Mouse (Mus musculus): ENCODE data around the gene Gck.

Gck gene

DNA sequence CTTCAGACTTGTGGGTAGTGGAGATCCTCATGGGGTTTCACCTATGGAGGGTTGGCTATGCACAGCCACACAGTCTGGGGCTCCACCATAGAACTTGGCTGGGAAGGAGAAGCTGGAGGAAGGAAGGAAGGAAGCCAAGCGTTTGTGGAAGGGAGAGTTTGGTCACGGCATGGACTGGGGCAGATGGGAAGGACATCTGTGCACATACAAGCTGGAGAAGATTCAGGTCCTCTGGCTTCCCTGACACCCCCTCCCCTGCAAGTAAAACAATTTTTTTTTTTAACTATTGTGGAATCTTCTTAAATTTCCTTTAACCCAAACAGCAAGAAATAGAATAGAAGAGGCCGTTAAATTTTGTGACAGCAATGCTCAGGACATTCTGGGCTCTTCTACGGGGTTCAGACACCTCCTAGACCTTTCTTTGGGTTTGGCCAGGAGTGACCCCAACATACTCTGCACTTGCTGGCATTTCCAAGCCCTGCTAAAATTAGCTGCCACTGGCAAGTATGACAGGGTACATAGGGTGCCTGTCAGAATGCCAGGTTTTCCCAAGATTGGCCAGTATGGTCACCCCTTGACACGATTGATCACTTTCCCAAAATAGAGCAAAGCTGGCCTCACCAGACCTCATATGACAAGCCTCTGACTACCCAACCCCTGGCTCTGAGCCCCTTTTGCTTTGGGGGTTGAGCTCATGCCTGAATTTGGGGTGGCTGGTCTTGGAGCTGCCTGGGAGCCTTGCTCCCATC is 34.3 kb downstream of the Gck start:
- in situ Hi-C loops (cut with MboI; ENCODE audit: unreplicated experiment in 2 of 2), result loop anchor here in 1 of 2 experiments (10.0 to 25.0 kb wide), 3 partner anchors 261 to 978 kb away; partner anchors contain the start of gene Nefh

DNA sequence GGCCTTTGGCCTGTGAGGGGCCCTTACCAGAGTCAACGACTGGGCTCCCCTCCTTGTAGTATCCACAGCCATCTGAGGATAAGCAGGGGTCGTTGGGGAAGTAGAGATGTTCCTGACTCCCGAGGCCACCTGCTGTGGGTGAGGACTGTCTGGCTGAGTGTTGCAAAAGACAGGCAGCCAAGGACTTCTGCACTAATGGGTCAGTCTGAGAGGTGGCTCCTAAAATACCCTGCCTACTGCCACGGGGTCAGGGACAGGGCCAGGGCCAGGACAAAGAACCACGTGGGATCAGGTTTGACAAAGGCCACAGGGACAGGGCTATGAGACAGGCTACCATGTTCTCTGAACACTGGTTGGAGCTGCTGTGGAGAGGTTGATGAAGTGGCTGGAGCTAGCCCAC is 34.9 kb downstream of the Gck start:
- in situ Hi-C loops (cut with MboI; ENCODE audit: unreplicated experiment in 2 of 2), result loop anchor here in 1 of 2 experiments (10.0 to 25.0 kb wide), 3 partner anchors 260 to 978 kb away; partner anchors contain the start of gene Nefh

DNA sequence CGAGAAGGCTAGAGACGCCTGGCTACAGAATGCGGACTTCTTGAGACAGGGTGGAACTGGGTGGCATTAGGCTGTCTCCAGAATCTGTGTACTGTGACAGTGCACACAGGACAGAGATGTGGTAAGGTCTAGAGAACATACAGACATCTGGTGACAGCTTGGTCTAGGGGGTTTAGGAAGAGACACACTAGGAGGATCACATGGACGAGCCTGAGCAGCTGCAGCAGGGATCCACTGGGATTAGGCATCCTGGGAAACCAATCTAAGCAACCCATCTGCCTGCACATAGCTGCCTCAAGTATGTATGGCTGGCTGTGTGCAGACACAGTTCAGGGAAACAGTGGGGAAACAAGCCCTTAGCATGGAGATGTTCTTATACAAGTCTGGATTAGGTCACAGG is 35.9 kb downstream of the Gck start:
- in situ Hi-C loops (cut with MboI; ENCODE audit: unreplicated experiment in 2 of 2), result loop anchor here in 1 of 2 experiments (10.0 to 25.0 kb wide), 3 partner anchors 259 to 977 kb away; partner anchors contain the start of gene Nefh

DNA sequence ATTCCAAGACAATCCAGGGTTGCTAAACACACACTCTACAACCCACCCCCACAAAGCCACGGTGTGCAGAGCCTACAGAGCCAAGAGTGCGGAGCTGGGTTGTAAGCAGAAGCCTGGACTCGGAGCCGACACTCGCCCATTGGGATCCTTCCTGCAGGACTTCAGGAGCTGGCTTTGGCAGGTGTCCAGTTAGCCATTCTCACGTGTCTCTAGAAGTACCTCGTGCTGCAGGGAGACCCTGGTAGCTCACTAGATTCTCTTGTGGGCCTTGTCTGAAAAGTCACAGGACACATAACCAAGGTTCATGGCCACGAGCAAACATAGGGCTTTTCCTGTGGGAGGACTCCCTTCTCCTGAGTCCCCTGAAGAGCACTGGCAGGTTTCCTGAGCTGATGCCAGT is 36.6 kb downstream of the Gck start:
- in situ Hi-C loops (cut with MboI; ENCODE audit: unreplicated experiment in 2 of 2), result loop anchor here in 1 of 2 experiments (10.0 to 25.0 kb wide), 3 partner anchors 258 to 976 kb away; partner anchors contain the start of gene Nefh

DNA sequence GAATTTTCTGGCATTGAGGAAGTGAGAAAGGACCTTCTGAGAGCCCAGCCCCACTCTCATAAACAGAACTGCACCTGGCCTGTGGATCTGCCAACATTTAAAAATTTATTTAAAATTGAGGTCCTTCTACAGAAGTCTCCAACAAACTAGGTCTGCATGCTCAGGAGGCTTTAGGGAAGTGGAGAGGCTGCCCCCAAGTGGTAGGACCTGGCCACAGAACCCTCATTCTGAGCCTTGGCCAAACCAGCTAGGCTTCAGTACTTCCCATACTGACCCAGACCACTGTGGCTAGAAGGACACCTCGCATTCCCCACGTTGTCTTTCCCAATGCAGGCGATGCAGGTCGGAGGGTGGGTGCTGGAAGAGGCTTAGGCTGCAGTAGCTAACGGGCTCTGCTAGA is 37.2 kb downstream of the Gck start:
- in situ Hi-C loops (cut with MboI; ENCODE audit: unreplicated experiment in 2 of 2), result loop anchor here in 1 of 2 experiments (10.0 to 25.0 kb wide), 3 partner anchors 258 to 975 kb away; partner anchors contain the start of gene Nefh

DNA sequence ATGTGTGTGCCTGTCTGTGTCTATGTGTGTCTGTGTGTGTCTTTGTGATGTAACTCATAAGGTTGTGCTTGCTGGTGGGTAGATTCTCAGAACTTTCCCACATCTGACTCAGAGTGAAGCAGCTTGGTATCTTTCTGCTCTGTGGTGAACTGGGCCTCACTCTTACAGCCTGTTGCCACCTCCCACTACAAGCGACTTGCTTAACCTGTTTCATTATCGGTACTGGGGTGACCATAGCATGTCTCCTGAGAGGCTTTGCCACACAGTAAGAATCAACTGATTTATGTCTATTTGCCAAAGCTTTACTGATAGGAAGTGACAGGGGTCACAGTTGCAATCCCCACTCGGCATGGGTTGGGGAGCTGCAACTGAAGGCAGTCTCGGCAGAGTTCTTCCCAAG is 41.2 kb downstream of the Gck start:
- in situ Hi-C loops (cut with MboI; ENCODE audit: unreplicated experiment in 2 of 2), result loop anchor here in 1 of 2 experiments (25.0 kb wide), 1 partner anchor 971 kb away; the partner anchor contains the start of gene Nefh

DNA sequence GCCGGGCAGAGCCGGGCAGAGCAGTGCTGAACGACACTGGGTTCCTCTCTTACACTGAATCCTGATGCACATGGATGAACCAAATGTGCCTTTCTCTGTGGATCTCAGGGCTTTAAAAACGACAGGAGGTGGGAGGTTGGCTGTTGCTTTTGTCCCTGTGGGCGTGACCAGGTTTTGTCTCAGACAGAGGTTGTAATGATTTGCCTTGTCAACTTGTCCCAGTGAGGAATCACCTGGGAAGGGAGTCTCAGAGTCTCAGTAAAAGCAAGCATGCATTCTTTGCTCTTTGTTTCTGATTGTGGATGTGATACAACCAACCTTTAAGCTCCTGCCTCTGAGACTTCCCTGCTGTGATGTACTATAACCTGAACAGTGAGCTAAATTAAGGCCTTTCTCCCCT is 42.8 kb downstream of the Gck start:
- in situ Hi-C loops (cut with MboI; ENCODE audit: unreplicated experiment in 2 of 2), result loop anchor here in 1 of 2 experiments (25.0 kb wide), 1 partner anchor 970 kb away; the partner anchor contains the start of gene Nefh

DNA sequence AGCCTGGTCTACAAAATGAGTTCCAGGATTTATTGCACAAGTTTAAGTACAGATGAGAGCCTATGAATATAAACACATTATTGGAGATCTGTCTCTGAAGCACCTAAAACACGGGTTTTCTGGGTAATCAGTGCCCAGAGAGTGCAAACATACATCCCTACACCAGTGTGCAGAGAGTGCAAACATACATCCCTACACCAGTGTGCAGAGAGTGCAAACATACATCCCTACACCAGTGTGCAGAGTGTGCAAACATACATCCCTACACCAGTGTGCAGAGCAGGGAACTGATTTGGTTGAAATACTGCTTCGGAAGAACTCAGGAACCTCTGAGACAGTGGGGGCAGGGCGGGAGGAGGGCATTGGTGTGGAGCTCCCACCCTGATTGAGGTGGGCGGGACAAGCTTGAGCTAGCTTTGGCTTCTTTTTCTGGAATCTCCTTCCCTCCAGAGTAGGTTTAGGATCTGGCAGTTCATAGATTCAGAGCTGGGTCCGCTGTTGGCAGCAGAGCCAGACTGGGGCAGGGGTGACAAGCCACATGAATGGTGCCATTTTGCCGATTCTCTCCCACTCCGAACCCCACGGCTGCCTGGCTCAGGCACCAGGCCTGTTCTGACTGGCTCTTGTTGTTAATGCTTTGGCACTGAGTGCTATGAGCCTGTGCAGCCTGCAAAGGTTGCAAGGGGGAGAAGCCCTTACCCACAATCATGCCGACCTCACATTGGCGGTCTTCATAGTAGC is 43.9 kb downstream of the Gck start:
- in situ Hi-C loops (cut with MboI; ENCODE audit: unreplicated experiment in 2 of 2), result loop anchor here in 1 of 2 experiments (25.0 kb wide), 1 partner anchor 969 kb away; the partner anchor contains the start of gene Nefh

DNA sequence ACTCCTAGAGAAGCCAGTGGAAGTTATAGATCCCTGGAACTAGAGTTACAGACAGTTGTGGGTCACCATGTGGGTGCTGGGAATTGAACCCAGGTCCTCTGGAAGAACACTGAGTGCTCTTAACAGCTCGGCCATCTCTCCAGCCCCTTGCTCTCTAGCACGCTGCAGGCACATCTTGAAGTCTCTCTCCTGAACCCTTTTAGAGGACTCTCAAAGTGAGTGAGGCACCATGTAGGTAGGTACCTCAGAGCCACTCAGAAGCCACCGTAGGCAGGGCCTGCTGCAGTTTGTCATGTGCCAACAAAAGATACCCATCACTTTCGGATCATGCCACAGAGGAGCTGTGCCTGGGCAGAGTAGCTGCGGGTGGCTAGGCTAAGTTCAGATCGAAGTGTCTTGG is 45.0 kb downstream of the Gck start:
- in situ Hi-C loops (cut with MboI; ENCODE audit: unreplicated experiment in 2 of 2), result loop anchor here in 1 of 2 experiments (25.0 kb wide), 1 partner anchor 968 kb away; the partner anchor contains the start of gene Nefh

DNA sequence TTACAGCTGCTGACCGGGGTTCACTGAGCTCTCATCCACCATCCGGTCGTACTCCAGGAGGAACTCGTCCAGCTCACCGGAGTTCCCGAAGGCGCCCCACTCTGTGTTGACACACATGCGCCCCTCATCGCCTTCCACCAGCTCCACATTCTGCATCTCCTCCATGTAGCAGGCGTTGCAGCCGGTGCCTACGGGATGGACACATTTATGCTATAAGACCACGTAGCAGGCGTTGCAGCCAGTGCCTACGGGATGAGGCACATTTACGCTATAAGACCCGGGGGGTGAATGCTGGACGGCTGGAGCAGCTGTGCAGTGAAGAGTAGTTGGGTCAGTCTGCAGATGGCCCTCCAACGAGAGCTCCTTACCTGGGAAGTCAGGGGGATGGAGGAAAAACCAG is 45.5 kb downstream of the Gck start:
- in situ Hi-C loops (cut with MboI; ENCODE audit: unreplicated experiment in 2 of 2), result loop anchor here in 1 of 2 experiments (25.0 kb wide), 1 partner anchor 967 kb away; the partner anchor contains the start of gene Nefh

DNA sequence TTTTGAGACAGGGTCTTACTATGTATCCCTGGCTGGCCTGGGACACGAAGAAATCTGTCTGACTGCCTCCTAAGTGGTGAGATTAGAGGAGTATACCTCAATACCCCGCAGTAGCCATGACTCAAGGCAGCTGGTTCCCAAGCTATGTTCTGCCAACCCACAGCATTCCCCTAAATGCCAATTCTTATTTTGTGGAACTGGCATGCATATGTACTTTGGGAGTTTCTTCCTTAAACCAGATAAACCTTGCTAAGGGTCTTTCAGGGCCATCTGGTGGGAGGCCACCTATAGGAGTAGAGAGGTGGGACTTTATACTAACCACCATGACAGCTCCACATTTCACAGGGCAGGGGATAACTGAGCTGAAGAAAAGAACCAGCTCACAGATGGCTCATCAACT is 46.0 kb downstream of the Gck start:
- in situ Hi-C loops (cut with MboI; ENCODE audit: unreplicated experiment in 2 of 2), result loop anchor here in 1 of 2 experiments (25.0 kb wide), 1 partner anchor 967 kb away; the partner anchor contains the start of gene Nefh

DNA sequence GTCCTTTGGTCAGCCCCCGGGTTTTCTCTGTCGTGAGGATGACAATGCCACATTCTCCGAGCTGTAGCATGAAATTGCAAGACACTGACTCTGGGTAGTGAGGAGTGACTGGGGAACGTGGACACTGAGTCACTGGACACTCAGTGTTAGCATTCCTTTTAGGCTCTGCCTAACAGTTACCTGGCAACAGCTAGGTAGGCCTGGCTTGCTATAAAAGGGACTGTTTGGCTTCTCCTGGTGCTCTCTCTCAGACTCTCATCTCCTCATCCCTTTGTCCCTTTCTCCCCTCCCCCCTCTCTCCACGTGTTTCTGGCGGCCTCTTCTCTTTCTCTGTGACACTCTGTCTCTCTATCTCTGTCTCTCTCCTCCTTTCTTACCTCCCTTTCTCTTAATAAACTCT is 47.5 kb downstream of the Gck start:
- in situ Hi-C loops (cut with MboI; ENCODE audit: unreplicated experiment in 2 of 2), result loop anchor here in 1 of 2 experiments (25.0 kb wide), 1 partner anchor 965 kb away; the partner anchor contains the start of gene Nefh

DNA sequence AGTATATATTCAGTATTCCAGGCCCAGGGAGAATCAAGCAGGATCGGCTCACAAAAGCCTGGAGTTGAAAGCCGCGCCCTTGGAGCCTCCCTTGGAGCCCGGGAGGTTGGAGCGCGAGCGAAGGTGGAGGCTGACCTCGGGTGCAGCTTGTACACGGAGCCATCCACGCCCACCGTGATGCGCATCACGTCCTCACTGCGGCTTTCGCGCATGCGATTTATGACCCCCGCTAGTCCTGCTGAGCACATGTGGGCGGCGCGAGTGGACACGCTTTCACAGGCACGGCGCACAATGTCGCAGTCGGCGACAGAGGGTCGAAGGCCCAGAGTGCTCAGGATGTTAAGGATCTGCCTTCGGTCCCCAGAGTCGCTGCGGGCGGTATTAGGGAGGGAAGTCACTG is 47.9 kb downstream of the Gck start:
- in situ Hi-C loops (cut with MboI; ENCODE audit: unreplicated experiment in 2 of 2), result loop anchor here in 1 of 2 experiments (25.0 kb wide), 1 partner anchor 965 kb away; the partner anchor contains the start of gene Nefh

DNA sequence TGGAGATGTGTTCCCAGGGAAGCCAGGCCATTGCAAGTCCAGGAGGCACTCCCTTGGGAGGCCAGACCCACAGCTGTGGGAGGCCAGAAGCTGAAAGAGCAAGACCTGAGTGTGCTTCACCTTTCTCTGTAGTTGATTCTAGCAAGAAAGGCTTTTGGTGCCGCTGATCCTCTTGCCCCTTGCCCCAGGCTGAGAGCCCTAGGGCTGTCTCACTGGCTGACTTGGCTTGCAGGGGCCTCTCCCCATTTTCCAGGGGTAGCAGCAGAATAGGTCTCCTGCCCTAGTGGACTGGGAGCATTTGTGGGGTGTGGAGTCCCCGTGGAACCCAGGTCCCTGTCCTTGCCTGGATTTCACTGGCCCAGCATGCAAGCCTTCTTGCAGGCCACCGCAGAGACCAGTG is 48.6 kb downstream of the Gck start:
- in situ Hi-C loops (cut with MboI; ENCODE audit: unreplicated experiment in 2 of 2), result loop anchor here in 1 of 2 experiments (25.0 kb wide), 1 partner anchor 964 kb away; the partner anchor contains the start of gene Nefh

DNA sequence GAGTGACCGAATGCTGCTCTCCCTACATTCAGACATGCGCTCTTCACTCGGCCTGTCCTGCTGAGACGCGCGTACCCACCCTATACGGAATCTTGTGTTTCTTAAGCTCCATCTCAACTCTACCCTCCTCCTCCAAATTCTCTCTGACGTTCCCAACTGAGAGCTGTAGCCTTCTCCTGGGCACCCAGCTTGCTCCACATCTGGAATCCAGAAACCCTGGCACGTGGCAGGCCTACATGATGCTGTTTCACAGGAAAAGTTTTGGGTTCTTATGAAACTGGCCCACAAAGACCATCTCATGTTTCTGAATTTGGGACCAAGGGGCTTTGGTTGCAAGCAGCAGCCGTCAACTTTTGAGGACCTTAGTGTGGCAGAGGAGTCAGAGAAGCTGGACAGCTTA is 50.6 kb downstream of the Gck start:
- in situ Hi-C loops (cut with MboI; ENCODE audit: unreplicated experiment in 2 of 2), result no loop called here

DNA sequence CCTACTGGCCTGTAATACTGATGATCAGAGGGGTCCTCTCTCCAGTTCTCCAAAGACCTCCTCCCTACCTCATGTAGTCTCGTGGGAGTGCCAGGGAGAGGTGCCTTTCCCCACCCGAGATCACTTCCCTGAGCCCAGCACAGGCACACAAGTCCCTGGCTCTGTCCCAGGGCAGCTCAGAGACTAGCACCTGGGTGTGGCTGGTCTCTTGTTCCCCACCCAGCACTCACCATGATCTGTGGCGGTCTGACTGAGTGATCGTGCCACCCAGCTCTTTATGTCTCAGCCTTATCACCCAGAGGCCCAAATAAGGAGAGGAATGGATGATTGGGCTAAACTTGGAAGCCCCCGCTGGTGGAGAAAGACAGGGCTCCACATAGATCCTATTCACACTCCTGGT is 51.4 kb downstream of the Gck start, which contains the start of gene Myl7:
Myl7 (minus strand) TSS at position 252 of the 400 bp plus-strand sequence.
- in situ Hi-C loops (cut with MboI; ENCODE audit: unreplicated experiment in 2 of 2), result no loop called here

DNA sequence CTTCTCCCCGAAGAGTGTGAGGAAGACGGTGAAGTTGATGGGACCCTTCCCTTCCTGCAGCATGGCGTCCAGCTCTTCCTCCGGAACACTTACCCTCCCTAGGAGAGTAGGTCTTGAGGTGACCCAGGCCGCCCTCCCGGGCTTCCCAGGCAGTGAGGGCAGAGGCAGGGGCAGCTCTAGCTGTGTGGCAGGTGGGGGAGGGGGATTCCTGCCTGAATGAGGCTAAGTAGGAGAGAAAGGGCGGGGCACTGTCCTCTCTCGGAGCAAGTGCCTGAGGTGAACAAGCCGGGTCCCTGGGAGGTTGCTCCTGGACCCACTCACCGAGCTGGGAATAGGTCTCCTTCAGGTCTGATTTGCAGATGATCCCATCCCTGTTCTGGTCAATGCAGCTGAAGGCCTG is 52.0 kb downstream of the Gck start:
- in situ Hi-C loops (cut with MboI; ENCODE audit: unreplicated experiment in 2 of 2), result no loop called here

DNA sequence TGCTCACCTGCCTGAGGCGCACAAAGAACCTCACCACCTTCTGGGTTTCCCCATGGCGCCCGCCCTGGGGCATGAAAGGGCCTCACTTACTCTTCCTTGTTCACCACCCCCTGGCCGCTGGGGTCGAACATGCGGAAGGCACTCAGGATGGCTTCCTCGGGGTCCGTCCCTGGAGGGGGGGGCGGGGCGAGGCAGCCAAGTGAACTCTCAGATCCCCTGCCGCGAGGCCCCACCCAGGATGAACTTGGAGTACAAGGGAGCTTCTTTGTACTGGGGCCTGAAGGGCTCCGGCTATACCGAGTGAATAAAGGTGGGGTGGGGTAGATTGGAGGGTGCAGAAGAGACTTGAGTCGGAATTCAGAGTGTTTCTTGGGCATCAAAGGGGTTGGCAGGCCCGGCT is 52.7 kb downstream of the Gck start:
- in situ Hi-C loops (cut with MboI; ENCODE audit: unreplicated experiment in 2 of 2), result no loop called here

DNA sequence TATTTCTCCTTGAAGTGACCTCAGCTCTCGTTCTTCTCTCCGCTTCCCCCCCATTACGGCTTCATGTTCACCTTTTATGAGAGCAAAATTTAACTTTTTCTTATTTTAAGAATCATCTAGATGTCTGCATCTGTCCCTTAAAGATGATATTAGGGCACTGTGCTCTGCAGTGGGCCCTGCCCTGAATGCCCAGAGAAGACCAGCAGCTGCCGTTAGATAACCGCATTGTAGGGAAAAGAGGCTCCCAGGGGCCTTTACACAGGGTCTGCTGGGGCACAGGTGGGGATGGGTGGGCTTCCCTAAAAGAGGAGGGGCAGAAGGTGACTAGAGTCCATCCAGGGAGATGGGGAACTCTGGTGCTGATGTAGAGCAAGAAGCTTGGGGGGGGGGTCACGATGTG is 56.1 kb downstream of the Gck start:
- in situ Hi-C loops (cut with MboI; ENCODE audit: unreplicated experiment in 2 of 2), result loop anchor here in 1 of 2 experiments (5.0 kb wide), 1 partner anchor 107 kb away; the partner anchor contains the start of gene Dbnl

DNA sequence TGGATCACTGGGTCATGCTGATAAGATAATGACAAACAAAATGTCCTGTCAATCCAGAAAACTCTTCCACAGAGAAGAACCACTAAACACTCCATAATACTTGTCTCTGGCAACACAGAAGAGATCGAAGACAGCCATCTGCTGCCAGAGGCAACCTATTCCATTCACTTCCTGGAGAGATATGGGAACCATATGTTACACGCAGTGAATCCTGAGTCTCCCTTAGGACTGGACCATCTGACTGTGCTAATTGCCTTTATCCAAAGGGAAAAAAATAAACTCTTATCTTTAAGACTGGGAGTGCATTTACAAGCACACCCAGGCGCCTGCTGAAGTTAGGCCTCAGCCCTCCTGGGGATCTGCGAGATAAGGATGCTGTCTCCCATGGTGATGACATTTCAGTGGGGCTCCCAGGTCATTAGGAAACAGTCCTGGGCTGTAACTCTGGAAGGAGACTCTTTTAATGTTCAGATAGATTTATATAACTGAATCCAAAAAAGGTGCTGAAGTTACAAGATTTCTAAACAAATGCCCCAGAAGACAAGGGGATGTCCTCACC is 57.0 kb downstream of the Gck start:
- in situ Hi-C loops (cut with MboI; ENCODE audit: unreplicated experiment in 2 of 2), result loop anchor here in 1 of 2 experiments (5.0 kb wide), 1 partner anchor 106 kb away; the partner anchor contains the start of gene Dbnl
